Mouse (Mus musculus) heart, adult 11 months (tissue): ENCODE data around the gene Timm50.

Source experiments
- DNase-seq: peaks from one replicate; pipeline ENCODE4 v3.0.0; 2022

Gene Timm50

DNA sequence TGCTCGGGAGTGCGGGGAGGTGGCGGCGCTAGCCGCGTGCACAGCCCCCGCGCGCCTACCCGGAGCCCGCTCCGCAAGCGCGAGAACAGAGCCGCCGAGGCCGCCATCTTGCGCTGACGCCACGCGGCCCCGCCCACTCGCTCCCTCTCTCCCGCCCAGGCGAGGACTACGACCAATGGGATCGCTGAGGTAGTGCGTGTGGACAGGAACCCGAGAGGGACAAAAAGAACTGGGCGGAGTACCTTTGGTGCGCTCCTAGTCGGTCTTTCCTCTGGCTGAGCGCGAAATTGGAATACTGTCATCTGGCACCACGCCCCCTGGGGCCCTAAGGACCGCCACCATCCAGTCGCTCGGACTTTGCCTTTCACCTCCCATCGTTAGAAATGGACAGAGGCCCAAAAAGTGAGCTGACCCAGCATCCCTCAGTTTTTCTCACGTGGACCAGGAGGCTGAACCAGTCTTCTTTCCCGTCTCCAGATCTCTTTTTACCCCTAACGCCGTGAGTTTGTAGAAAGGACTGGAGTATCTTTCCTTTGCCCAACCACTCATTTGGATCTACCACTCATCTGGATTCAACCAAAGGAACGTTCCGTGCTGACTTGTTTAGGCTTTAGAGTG lies at the start of gene Timm50:
TSS of gene Timm50 (minus strand) at position 147 of the 618 bp plus-strand sequence.
- peak; percentile 100 for DNase-seq

DNA sequence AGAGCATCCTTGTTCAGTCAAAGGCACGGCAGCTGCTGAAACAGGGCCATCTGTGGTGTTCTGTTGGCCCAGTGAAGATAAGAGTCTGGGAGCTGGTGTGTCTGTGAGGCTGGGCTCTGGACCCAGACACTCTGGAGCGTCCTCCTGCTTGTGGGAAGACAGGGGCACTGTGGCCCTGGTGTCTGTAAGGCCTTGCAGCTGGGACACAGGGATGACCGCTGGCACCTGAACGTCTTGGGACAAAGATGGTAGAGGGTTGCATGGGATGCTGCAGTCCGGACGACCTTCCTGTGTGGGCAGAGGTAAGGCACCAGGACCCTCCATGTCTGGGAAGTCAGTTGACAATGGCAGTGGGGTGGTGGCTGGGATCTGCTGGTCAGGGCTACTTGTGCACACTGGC lies 48.4 kb upstream of the Timm50 start:
- peak; percentile 92 for DNase-seq

DNA sequence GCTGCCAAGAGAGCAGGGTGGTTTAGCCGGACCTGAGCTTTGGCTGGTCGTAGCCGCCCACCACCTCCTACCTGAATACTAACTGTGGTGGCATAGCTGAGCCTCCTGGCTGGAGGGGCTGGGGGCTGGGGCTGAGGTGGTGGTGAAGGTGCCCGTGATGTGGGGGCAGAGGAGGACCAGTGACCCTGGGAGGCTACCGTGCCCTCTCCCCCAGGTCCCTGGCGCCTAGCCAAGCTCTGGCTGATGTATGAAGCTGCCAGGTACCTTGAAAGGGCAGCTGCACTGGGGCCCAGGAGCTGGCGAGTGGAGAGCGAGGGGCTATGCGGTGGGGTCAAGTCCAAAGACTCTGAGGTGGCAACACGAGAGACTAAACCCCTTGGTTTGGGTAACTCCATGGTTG lies 48.0 kb upstream of the Timm50 start:
- peak; percentile 93 for DNase-seq

DNA sequence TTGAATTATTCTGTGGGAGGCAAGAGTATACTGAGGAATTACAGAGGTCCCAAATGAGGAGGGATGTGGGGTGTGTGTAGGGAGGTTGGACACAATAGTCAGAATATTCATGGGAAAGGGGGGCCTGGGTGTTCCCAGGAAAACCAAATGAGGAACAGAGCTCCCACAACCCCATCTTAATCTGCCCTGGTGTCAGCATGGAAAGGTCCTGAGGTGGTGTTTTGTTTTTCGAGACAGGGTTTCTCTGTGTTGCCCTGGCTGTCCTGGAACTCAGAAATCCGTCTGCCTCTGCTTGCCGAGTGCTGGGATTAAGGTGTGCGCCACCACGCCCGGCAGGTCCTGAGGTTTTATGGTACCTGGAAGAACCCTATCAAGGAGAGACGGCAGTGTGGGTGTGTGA lies 46.6 kb upstream of the Timm50 start:
- DNase-seq: peak; percentile 90

DNA sequence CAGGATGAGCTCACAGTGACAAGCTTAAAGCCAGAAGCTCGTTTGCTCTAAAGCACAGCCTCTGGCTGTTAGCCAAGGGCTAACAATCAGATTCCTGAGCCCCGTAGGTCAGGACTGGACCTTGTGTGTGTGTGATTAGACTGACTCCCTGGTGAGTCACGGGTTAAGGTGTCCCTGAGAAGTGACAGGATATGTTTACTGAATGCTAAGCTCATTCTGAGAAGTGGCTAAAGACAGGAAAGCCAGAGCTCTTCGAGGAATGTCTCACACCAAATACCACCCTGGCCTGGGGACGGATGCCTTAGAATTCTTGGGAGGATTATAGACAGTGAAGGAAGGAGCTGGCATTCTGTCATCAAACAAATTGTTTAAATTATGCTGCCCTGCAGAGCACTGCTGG lies 46.1 kb upstream of the Timm50 start:
- peak; percentile 88 for DNase-seq

DNA sequence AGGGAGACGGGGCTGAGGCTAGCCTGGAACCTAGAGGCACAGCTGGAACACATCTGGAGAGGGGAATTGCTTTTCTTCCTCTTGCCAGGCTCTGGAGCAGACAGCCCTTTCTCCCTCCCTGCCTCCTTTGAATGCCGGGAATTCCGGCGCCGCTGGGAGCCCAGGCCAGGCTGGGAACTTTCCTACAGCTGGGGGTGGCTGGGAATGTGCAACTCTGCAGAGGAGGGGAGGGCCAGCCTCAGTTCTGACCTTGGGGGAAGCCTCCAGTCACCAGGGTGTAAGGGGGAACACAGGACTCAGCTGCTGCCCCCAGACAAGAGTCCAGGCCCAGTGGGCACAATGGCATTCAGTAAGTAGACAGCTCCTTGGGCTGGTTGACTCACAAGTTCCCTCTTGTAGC lies 45.1 kb upstream of the Timm50 start:
- DNase-seq: peak; percentile 98

DNA sequence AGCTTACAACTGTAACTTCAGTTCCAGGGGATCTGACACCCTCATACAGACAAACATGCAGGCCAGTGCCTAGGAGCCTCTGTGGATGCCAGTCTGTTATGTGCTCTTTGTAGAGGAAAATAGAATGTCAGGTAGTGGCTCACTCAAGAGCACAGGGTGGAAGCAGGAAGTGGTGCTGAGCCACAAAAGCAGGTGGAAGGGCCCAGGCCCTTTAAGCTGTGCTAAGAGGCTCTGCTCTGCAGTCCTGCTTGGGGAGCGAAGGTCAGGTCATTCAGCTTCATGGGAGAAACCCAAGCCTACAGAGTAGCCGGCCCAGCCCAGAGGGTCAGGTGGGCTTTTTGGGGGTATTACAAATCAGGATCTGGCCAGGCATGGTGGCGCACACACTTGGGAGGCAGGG lies 43.3 kb upstream of the Timm50 start:
- peak; percentile 87 for DNase-seq

DNA sequence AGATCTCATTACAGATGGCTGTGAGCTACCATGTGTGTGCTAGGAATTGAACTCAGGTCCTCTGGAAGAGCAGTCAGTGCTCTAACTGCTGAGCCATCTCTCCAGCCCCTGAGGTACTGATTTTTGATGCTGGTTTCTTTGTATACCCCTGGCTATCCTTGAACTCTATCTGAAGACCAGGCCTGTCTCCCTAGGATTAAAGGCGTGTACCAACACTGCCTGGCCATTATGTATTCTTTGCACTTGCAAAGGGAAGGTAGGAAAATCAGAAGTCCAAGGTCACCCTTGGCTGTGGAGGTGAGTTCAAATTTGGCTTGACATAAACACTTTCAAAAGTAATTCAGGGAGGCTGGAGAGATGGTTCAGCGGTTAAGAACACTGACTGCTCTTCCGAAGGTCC lies 42.7 kb upstream of the Timm50 start:
- no peak for DNase-seq

DNA sequence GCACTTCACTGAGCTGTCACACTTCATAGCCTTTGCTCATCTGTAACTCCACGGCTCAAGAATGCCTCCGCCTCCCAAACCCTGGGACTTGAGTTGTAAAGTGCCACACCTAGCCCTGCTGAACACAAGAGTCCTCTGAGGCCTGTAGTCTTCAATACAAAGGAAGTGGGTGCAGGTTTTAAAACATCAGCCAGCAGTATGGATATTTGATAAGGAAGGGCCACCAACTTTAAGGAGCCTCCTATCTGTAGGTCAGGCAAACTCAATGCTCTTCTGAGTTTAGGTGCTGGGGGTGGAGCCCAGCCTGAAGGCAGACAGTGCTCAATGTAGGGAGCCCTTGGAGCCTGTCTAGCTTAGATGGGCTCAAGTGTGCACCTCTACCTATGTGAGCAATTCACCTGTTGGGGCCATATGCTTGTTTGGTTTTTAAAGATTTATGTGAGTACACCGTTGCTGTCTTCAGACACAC lies 42.3 kb upstream of the Timm50 start:
- peak; percentile 83 for DNase-seq

DNA sequence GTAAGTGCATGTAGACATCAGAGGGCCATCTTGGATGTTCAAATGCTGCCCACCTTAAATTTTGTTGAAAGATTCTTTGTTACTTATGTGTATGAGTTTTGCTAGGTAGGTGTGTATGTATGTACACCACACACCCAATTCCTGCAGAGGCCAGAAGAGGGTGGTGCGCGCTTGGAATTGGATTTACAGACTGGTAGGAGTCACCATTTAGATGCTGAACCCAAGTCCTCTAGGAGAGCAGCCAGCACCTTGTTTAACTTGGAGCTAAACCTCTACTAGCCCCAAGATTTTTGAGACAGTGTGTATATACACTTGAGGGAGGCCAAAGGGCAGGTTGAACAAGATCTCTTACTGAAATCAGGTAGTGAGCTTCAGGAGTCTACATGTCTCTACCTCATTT lies 41.4 kb upstream of the Timm50 start:
- DNase-seq: peak; percentile 69

DNA sequence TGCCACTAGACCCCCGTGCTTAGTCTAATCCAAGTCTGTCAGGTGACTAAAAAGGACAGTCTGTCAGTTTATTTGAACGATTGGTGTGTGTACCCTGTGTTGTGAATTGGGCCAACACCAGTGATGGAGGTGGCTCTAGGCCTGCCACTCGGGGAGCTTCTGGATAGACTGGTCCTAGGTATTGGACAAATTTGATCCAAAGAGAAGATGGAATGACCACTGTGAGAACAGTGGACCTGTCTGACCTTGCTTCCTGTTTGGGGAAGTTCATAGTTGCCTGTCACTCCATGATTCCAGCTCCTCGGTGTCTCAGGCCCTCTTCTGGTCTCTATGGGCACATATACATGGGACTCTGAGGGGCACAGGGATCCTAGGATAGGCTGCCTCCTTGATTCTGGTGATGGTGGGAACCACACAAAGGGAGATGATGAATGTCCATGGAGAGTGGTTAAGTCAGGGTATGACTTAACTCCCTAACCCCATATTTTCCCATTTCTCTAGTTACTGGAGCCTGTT lies 39.9 kb upstream of the Timm50 start:
- DNase-seq: peak; percentile 80

DNA sequence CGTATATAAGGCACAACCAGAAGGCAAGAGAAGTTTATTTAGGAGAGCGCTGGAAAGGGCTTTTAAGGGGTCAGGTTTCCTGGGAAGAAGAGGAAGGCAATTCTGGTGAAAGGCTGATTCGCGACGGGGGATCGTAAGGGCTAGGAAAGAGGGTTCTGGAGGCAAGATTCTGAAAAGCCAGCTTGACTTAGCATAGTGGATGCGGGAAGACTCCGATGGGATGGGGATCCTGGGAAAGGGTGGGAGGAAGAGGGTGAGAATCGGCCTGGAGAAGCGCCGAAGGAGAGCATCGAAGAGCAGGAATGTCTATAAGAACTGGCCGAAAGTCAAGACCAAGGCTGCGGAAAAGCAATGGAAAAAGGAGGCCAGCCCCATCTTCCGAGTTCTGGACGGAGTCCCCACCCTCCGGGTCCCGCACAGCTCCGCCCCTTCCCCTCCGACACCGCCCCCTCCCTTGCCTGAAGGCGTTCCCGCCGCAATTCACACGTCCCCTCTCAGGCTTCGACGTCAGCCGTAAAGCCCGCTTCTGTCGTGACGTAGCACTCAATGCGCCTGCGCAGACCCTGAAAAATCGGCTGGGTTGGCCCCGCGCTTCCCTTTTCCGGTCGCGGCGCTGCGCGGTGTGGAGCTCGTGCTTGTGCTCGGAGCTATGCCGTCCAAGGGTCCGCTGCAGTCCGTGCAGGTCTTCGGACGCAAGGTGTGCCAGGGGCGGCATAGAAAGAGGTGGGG lies 38.4 kb upstream of the Timm50 start, which contains the start of gene Rps16:
TSS of gene Rps16 (plus strand) at position 498 of the 729 bp plus-strand sequence.
- peak; percentile 100 for DNase-seq

DNA sequence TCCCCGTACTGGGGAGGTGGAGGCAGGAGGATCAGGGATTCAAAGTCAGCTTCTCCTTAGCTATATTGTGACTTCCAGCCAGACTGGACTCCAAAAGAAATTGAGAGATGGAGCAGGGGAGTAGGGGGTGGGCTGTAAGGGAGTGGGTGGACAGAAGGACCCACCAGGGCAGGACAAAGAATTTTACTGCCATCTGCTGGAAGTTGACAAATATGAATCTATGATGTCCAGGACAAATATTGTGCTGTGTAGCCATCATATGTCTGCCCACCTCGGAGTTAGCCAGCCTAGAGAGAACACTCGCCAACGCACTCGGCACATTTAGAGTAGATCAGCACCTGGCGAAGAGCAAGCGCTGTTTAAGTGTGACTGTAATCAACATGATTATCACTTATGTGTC lies 36.7 kb upstream of the Timm50 start:
- DNase-seq: peak; percentile 76

DNA sequence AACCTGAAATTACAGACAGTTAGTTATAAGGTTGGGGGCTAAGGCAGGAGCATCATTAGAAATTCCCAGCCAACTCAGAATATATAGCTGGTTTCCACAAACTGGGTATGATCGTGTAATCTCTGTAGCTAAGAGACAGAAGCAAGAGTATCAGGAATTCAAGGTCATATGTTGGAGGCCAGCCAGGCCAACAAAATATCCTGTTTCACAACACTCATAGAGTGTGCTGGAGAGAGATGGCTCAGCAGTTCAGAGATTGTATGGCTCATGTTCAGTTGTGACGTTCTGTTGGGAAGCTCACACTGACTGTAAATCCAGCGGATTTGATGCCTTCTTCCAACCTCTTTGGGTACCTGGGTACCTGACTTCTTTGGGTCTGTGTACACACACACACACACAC lies 35.9 kb upstream of the Timm50 start:
- peak; percentile 87 for DNase-seq

DNA sequence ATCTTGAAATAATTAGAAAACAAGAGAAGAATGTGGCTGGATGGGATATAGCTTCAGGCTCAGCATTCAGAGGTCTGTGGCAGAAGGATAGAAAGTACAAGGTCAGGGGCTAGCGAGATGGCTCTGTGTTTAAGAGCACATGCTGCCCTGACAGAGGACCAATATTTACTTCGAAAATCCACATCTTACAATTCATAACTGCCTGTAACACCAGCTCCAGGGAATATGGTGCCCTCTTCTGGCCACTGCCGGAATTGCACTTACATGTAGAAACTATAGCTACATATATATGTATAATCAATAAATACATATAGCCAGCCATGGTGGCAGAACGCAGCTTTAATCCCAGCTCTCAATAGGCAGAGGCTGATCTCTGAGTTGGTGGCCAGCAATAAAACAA lies 32.8 kb upstream of the Timm50 start:
- no peak for DNase-seq

DNA sequence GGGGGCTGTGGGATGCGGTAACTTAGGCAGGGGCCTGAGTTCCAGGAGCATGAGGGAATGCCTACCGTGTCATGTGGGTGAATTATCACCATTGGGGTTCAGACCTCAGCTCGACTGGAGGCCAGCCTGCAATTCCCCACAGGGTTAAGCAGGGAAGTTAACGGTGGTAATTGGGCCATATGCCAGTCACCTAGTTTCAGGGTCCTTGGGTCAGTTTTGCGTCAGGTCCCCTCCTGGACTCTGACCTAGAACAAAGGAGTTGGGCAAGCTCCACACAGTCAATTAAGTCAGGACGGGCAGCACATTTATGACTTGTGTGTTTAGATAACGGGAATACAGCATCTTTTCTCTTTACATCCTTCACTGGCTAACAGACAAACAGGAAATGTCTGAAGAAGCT lies 29.5 kb upstream of the Timm50 start:
- DNase-seq: peak; percentile 88

DNA sequence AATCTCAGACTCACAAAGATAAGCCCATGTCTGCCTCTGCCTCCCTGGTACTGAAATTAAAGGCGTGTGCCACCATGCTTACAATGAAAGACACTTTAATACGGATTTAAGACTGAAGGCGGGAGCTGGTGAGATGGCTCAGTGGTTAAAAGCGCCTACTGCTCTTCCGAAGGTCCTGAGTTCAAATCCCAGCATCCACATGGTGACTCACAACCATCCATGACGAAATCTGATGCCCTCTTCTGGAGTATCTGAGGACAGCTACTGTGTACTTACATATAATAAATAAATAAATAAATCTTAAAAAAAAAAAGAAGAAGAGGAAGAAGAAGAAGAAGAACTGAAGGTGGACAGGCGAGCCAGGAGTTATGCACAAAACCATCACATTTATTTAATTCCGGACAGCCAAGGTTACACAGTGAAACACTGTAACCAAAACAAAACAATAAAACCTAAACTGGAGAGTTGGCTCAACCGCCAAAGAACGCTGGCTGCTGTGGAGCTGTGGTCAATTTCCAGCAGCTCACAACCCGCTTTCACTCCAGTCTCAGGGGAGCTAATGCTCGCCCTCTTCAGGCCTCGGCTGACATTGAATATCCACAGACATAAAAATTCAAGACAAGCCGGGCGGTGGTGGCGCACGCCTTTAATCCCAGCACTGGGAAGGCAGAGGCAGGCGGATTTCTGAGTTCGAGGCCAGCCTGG lies 27.5 kb upstream of the Timm50 start:
- DNase-seq: peak; percentile 97

DNA sequence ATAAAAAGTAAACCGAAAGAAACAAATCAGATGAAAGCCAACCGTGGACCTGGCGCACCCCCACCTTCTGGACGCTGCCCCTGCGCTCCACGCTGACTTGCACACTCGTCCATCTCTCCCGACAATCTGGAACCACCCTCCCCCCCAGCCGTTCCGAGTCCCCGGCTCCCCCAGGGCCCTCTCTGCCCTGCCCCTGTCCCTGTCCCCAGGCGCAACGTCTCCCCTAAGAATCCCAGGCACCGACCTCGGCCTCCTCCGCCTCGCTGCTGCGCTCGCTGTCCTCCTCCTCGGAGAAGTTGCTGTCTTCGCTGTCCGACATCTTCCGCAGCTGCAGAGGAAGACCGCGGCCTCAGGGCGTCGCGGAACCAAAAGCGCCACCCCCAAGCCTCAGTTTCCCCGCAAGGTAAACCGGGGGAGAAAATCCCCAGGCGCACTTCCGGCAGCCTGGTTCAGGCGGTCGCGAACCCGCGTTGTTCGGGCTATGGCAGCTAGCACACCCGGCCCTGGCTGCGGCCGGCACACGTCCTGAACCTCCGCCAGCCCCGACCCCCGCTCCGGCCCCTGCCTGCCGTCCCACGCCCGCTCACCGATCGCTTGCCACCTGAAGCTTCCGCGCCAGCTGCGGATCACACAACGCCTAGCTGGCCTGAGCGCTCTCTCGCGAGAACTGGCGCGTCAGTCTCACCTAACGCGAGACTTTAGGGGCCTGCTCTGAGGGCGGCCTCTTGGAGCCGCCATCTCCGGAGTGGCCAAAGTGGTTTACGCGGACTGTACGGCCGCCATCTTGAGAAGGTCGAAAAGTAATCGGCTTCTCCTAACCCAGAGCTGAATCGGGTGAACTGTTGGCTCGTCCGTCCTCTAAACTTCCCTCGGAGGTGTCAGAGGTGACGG lies 26.5 kb upstream of the Timm50 start, which contains the start of gene Supt5:
TSS of gene Supt5 (minus strand) at position 639 of the 891 bp plus-strand sequence.
- peak; percentile 100 for DNase-seq

DNA sequence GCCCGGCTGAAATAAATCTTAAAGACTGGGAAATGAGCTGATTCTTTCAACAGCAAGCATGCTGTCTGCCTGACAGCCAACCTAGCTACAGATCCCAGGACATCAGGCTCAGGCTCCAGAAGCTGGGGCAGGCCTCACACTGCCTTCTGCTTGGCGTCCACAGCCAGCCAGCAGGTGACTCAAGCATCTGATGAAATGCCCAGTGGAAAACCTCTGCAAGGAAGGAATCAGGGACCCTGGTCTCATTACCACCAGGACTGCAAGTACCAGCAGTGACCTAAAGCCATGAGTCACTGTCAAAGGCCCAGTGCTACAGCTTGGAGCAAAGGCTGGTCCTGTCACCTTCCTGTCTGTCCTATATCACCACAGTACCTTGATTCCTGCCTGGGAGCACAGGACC lies 23.6 kb upstream of the Timm50 start:
- DNase-seq: peak; percentile 82

DNA sequence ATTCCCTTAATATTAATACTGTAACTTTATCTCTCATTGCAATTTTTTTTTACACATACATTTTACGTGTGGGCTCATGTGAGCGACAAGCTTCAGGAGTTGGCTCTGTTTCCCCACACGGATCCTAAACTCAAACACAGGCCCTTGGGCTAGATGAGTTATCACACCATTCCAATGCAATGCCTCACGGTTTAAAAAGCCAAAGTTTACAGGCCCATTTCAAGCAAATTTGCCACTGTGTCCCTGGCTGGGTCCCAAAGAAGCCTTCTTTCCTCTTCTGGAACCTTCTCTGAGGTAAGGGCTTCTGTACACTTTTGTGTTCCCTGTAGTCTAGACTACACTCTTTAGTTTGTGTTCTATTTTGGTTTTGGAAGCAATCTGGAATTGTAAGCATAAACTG lies 22.7 kb upstream of the Timm50 start:
- no peak for DNase-seq

DNA sequence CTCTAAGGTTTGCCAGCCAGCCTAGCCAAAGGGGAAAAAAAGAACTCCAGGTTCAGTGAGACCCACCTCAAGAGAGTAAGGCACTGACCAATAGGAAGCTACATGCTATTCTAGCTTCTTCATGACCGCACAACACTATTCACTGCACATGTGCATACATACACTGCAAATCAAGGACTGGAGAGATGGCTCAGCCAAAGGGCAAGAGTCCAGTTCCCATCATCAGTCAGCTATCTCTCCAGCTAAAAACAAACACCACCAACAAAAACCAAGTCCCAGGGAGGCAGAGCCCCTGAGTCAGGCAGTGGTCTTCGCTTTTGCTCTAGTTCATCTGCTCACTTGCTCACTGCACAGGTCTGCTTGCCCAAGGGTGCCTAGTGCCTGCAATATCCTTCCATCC lies 16.4 kb upstream of the Timm50 start:
- peak; percentile 84 for DNase-seq

DNA sequence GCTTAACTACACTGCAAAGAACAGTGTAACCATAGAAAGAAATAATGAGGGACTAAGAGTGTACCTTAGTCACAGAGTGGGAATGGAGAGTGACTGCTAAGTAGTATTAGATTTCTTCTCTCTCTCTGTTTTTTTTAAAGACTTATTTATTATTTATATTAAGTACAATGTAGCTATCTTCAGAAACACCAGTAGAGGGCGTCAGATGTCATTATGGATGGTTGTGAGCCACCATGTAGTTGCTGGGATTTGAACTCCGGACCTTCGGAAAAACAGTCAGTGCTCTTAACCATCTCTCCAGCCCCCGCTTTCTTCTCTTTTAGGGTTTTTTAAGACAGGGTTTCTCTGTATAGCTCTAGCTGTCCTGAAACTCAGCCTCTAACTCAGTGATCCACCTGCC lies 14.6 kb upstream of the Timm50 start:
- DNase-seq: no peak

DNA sequence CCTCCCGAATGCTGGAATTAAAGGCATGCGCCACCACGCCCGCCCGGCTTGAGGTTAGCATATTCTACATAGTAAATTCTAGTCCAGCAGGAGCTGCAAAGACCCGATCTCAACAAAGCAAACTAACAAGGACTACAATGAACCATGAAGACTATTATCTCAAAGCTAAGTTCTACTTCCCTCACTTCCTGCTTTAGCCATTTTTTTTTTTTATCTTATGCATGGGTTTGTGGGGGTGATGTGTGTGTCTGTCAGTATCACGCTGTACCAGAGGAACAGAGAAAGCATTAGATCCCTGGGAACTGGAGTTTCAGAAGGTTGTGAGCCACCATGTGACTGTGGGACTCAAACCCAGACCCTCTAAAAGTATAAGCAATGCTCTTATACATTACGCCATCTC lies 13.4 kb upstream of the Timm50 start:
- no peak for DNase-seq
